Mouse (Mus musculus) WW6 (cell line): ENCODE measurements at regions not wholly inside any gene's neighbourhood (a gene's known extent, or its start where the extent isn't known, plus 50 kb on each side); places are given as distances from the start of the nearest gene placed in this dataset.
A peak's percentile ranks its signal among the peaks of the same experiment; 100 is the strongest.

Experiments
- DNase-seq: peaks from one replicate; pipeline ENCODE4 v3.0.0-alpha.2; 2013; ENCODE audit warnings: low read depth, low spot score

GRCm38 (mm10) chr15:51724127-51724526, 2160.6 kb upstream of the Gm7489 start:
- DNase-seq = peak; percentile 22

DNA sequence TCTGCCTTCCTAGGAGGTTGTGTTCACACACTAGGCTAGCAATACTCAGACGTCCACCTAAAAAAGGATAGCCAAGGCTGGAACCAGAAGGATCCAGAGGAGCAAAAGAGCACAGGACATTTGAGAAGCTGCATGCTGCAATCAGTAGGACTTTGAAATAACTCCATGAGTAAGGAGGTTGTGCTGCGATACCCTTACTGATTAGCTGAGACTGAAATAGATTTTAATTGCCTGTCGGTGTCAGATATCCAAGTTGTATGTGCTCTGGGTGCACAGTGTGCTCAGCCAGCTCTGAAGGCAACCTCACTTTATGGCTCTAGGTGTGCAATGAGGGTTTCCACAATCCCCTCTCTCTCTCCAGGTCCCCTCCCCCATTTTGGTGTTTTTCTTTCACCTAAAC, 2159.2 kb upstream of the Gm7489 start:
- DNase-seq = no peak

DNA sequence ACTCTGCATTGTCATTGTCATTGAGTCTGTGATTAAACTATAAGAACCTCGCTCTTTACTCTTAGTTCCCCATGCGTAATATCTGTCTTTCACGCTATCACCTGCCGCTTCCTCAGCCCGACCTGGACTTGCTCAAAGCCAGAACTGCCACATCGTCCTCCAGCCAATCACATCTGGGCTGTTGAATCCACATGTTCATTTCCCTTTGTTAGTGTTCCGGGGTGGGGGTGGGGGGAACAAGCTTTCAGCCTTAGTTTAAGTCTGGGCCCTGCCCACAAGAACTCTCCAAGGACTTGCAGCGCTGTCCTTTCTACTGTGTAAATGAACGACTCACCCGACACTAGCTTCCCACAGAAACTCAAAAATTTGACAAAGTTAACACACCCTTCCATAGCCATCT, 2154.6 kb upstream of the Gm7489 start:
- peak; percentile 29 for DNase-seq

- no peak for DNase-seq
Observed at GRCm38 (mm10) chr15:51730805-51731412, 2153.8 kb upstream of the Gm7489 start.

DNA sequence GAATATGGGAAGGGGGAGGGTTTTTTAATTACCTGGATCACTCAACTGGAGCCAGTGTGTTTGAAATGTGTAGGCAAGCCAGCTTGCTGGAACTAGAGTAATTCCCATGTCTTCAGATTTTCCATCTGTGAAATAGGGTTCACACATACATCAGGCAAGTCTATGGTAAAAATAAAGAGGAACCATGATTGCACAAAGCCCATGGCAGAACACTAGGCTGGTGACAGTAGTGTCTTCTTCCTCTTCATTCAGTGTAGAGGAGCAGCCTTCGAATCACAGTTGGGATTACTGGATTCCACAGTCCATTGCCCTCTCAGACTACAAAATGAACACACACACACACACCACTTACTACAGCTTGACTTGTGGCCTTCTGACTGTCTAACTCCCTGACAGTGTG, 2150.5 kb upstream of the Gm7489 start:
- no peak for DNase-seq
